Comparison of ENCODE assay signal across 8 mouse cellular contexts in the genomic region with DNA sequence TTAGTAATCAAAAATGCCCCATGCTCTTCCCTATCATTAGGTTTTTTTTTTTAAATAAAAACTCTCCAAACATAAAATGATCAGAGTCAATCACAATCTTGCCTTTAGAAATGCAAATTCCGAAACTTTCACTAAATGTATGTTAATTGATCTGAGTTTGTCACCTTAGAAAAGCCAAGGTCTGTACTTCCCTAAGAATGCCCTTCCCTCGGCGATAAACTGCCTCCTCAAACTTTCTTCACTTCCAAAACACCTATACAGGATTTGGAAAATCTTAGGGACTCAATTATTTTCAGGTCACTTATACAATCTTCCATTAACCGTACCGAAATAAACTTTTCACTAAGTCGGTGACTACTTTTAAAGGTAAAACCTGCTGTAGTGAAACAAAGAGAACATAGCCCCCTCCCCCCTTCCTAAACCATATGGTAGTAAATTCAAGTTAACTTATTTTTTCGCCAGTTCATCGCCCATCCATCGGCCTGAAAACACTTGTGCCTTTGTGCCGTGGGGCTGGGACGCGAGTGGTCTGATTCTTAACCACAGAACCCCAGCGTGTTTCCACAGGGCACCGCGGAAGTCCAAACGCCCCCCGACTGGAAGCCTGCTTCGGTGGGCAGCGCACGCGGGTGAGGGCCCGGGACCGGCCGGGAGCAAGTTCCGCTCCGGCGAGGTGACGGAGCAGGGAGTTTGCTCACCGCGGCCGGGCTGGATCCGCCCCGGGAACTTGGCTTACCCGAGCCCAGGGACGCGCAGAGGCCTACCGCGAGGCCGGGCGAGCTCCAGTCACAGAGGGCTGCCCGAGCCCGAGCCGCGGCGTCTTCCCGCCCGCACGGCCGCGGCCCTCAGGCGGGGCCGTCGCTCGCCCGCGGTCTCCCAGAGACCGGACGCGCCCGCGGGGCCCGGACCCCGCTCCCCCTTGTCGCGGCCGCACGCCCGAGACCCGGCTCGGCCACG. TPM values are rescaled to one million over a fixed set of nuclear protein-coding genes. Genes with fewer than 3 reads are reported as not detected.
DNase-seq lines count a peak whose midpoint lies in the region; ATAC-seq and TF ChIP-seq lines count a peak whose summit lies in the region.

No protein-coding gene starts in this region.

- peaks cover 42% of the 10 kb centered on the region for H3K4me1 ChIP-seq in erythroblast, embryonic 14.5 days (ENCODE audit: control insufficient read depth)
- peaks cover 47% of the 10 kb centered on the region for H3K4me1 ChIP-seq in heart, embryonic 16.5 days (ENCODE audit: control insufficient read depth, insufficient read depth, low read length)
- H3K4me1 ChIP-seq in lung, embryonic 14.5 days (ENCODE audit: insufficient read depth): peaks cover 6% of the 10 kb centered on the region

- ATAC-seq in CD4-positive, CD25-positive, alpha-beta regulatory T cell, adult 4 months: peak; percentile 62
- peak; percentile 17; the same call in 1 of the 2 replicates for ATAC-seq in heart, embryonic 16.5 days (replicated peaks; ENCODE audit: extremely low read depth, insufficient read depth, low FRiP score)
- ATAC-seq in lung, embryonic 14.5 days (ENCODE audit: insufficient read depth): peak; percentile 30
- peak; percentile 65 for ATAC-seq in neutrophil, adult 5-6 weeks (ENCODE audit: extremely low read depth, insufficient number of reproducible peaks, low FRiP score, poor library complexity, severe bottlenecking)

- H3K4me3 ChIP-seq in erythroblast, embryonic 14.5 days (replicated peaks): peak overlapping the region; percentile 91
- peak overlapping the region; percentile 97 for H3K4me3 ChIP-seq in heart, embryonic 16.5 days (ENCODE audit: low read length)
- peak overlapping the region; percentile 98 for H3K4me3 ChIP-seq in lung, embryonic 14.5 days (ENCODE audit: low read depth, low read length)

- under 1% methylated on average over 49 of the region's 71 CpGs for WGBS in heart, embryonic 16.5 days
- under 1% methylated on average over 39 of the region's 71 CpGs for WGBS in lung, embryonic 14.5 days

- DNase-seq in brain, embryonic 14.5 days (ENCODE audit: low read depth): peak; percentile 68
- peak; percentile 69 for DNase-seq in kidney, postnatal 14 days
- peak; percentile 71 for DNase-seq in lung, embryonic 14.5 days
- peak; percentile 34 to 50 for DNase-seq in thymus, adult 18-20 months

- H3K9me3 ChIP-seq in erythroblast, embryonic 14.5 days (ENCODE audit: control insufficient read depth, low read length): no peaks in the 10 kb centered on the region
- no peaks in the 10 kb centered on the region for H3K9me3 ChIP-seq in heart, embryonic 16.5 days (replicated peaks; ENCODE audit: control insufficient read depth, low read length)
- no peaks in the 10 kb centered on the region for H3K9me3 ChIP-seq in lung, embryonic 14.5 days (ENCODE audit: low read depth, low read length)

- H3K4me2 ChIP-seq in heart, embryonic 16.5 days (ENCODE audit: low read depth, low read length): peak overlapping the region; percentile 81
- peak overlapping the region; percentile 69 for H3K4me2 ChIP-seq in lung, embryonic 14.5 days

- H3K36me3 ChIP-seq in erythroblast, embryonic 14.5 days (ENCODE audit: control insufficient read depth): peaks cover 31% of the 10 kb centered on the region
- no peaks in the 10 kb centered on the region for H3K36me3 ChIP-seq in heart, embryonic 16.5 days (ENCODE audit: control insufficient read depth, insufficient read depth)
- H3K36me3 ChIP-seq in lung, embryonic 14.5 days (ENCODE audit: insufficient read depth): peaks cover 2% of the 10 kb centered on the region; the same call in 1 of the 2 replicates

- H3K27me3 ChIP-seq in erythroblast, embryonic 14.5 days (ENCODE audit: control insufficient read depth): no peaks in the 10 kb centered on the region
- no peaks in the 10 kb centered on the region for H3K27me3 ChIP-seq in heart, embryonic 16.5 days (ENCODE audit: control insufficient read depth, insufficient read depth, low read length)
- no peaks in the 10 kb centered on the region for H3K27me3 ChIP-seq in lung, embryonic 14.5 days (ENCODE audit: insufficient read depth, low read length)

- H3K27ac ChIP-seq in heart, embryonic 16.5 days (ENCODE audit: low read length): peak overlapping the region; percentile 99
- peak overlapping the region; percentile 99 for H3K27ac ChIP-seq in lung, embryonic 14.5 days (ENCODE audit: low read depth)

- TF ChIP-seq CTCF in brain, embryonic 14.5 days (IDR thresholded peaks at IDR 0.05; ENCODE audit: borderline replicate concordance, extremely low read depth, insufficient read depth, insufficient read length): no peak
- no peak for TF ChIP-seq CTCF in lung, embryonic 14.5 days (IDR thresholded peaks at IDR 0.05; ENCODE audit: low read depth)

- TF ChIP-seq POLR2A in brain, embryonic 14.5 days (IDR thresholded peaks at IDR 0.05; ENCODE audit: borderline replicate concordance, extremely low read depth, insufficient read depth, insufficient read length, poor library complexity, severe bottlenecking): 0 out of 2 replicates have a peak, but pooled peaks have one; percentile 18

- peak overlapping the region; percentile 100 for H3K9ac ChIP-seq in heart, embryonic 16.5 days (ENCODE audit: low read length)
- H3K9ac ChIP-seq in lung, embryonic 14.5 days: peak overlapping the region; percentile 99

RNA-seq across cellular contexts. Expression of a gene that starts 1.3 kb away (rescaled TPM):
- polyA plus RNA-seq in CD4-positive, CD25-positive, alpha-beta regulatory T cell, adult 4 months (2017; shearing (Covaris generic)): 10 to 100 TPM in 1 of 2 experiments, 1 to 10 TPM in 1; 7.4 to 13.1 TPM
- polyA plus RNA-seq in brain, embryonic 14.5 days (2012; rRNA removed): 92.0 and 113 TPM in 2 replicates
- polyA plus RNA-seq in erythroblast, embryonic 14.5 days (2012): 7.0 and 15.9 TPM in 2 replicates
- 28.1 and 32.8 TPM in 2 replicates for polyA plus RNA-seq in heart, embryonic 16.5 days (2015; fragmentation: Nextera tagmentation; extraction: Ambion mirVana)
- polyA plus RNA-seq in lung, embryonic 14.5 days (2014; fragmentation: Nextera tagmentation; extraction: Ambion mirVana): 58.5 and 65.4 TPM in 2 replicates
- total RNA-seq in neutrophil, adult 5-6 weeks (2017): 123 and 149 TPM in 2 replicates

Comparison
In these comparisons a context has a peak if more than half of its experiments do, and no peak if none do; other contexts are left out.
1. Peak in every context shown above with its lines: DNase-seq, ATAC-seq, H3K4me3 ChIP-seq and H3K27ac ChIP-seq.